Mouse (Mus musculus) gastrocnemius, adult 2 months (tissue): ENCODE measurements around the gene Col9a3. TPM values are rescaled to one million over a fixed set of nuclear protein-coding genes. Genes with fewer than 3 reads are reported as not detected.

Source experiments
- DNase-seq: peaks from one replicate; pipeline ENCODE4 v3.0.0; 2022
- H3K27ac ChIP-seq: fragments of 200-600 bp; 2 replicates; pipeline ENCODE4 v1.8.1; 2022; ENCODE audit warnings: mild to moderate bottlenecking
- H3K4me3 ChIP-seq: fragments of 200-600 bp; 2 replicates; pipeline ENCODE4 v1.8.1; 2022; ENCODE audit warnings: mild to moderate bottlenecking, moderate library complexity
- CTCF ChIP-seq: fragments of 200-600 bp; IDR thresholded peaks from 2 replicates; pipeline ENCODE4 v1.8.1; 2022; ENCODE audit warnings: antibody characterized with exemption, mild to moderate bottlenecking, moderate library complexity
- intact Hi-C: fragments of 180-260 bp; cut with DNase I; formaldehyde crosslinking; loops from one replicate; pipeline ENCODE4 v1.15.1; 2025
- long read RNA-seq, 2 experiments: library from polyadenylated mRNA; stranded (forward); transcript quantifications; one replicate each; pipeline ENCODE4 v2.0.0; 2021
- total RNA-seq, 2 experiments: library from RNA; stranded (reverse); gene quantifications; 2 replicates each; pipeline ENCODE4 v1.2.3; 2021

Gene Col9a3
- total RNA-seq, result not detected
- long read RNA-seq, experiment 1, result 0 reads
- long read RNA-seq, experiment 2, result 0 reads

GRCm38 (mm10) chr2:180597490-180597889, at the start of gene Col9a3:
Gene Col9a3, plus strand, starts transcription at chr2:180597790.
- intact Hi-C loops, result no loop called here
- Histone ChIP-seq H3K27ac (no peak within 1 kb of the TSS), H3K4me3 (no peak within 1 kb of the TSS; the same call in 1 of the 2 replicates)
- no peak for TF ChIP-seq CTCF
- no peak for DNase-seq

- TF ChIP-seq CTCF, result no peak
- no peak overlapping the region for H3K27ac ChIP-seq
- H3K4me3 ChIP-seq, result no peak overlapping the region
- no peak for DNase-seq
- intact Hi-C loops, result no loop called here
These were observed 45.2 kb upstream of the Col9a3 start for GRCm38 (mm10) chr2:180552340-180552739.

DNA sequence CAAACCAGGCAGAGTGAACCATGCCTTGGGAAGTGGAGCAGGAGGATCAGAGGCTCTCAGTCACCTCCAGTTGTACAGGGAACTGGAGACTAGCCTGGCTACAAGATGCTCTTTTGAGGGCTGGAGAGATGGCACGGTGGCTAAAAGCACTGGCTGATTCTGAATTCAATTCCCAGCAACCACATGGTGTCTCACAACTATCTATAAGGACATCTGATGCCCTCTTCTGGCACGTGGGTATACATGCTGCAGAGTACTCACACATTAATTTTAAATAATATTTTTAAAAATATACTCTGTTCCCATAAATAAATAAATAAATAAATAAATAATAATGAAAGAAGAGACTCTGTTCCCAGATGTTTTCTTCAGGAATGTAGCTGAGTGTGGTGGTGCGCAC, 42.4 kb upstream of the Col9a3 start:
- TF ChIP-seq CTCF, result peak; percentile 28; the same call in 1 of the 2 replicates
- intact Hi-C loops, result no loop called here
- H3K4me3 ChIP-seq, result no peak overlapping the region
- no peak for DNase-seq
- H3K27ac ChIP-seq, result no peak overlapping the region

- no peak for TF ChIP-seq CTCF
- Histone ChIP-seq H3K4me3 (no peak overlapping the region), H3K27ac (no peak overlapping the region)
- DNase-seq, result no peak
- intact Hi-C loops, result no loop called here
These were observed 41.1 kb upstream of the Col9a3 start for GRCm38 (mm10) chr2:180556470-180556869.

DNA sequence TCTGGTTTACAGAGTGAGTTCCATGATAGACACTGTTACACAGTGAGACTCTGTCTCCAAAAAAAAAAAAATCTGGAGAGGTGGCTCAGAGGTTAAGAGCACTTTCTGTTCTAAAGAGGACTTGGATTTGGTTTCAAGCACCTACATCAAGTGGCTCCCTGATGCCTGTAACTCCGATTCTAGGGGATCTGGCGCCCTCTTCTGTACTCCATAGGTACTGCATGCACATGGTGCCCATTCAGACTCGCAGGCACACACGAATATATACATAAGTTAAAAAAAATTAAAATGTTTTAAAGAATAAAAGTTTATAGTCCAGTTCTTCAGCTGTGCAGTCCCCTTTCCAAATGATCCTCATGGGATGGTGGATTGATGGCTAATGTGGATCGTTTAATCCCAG, 37.3 kb upstream of the Col9a3 start:
- intact Hi-C loops, result loop anchor here (5.0 kb wide), 1 partner anchor 88 kb away; no protein-coding TSS in a partner anchor
- DNase-seq, result no peak

GRCm38 (mm10) chr2:180562146-180562545, 35.4 kb upstream of the Col9a3 start:
- intact Hi-C loops, result loop anchor here (5.0 kb wide), 1 partner anchor 90 kb away; no protein-coding TSS in a partner anchor
- no peak overlapping the region for H3K4me3 ChIP-seq
- no peak overlapping the region for H3K27ac ChIP-seq
- TF ChIP-seq CTCF, result no peak
- DNase-seq, result no peak

More for the DNA sequence above, 37.3 kb upstream of the Col9a3 start:
- Histone ChIP-seq H3K4me3 (no peak overlapping the region), H3K27ac (no peak overlapping the region)
- TF ChIP-seq CTCF, result peak; percentile 60

DNA sequence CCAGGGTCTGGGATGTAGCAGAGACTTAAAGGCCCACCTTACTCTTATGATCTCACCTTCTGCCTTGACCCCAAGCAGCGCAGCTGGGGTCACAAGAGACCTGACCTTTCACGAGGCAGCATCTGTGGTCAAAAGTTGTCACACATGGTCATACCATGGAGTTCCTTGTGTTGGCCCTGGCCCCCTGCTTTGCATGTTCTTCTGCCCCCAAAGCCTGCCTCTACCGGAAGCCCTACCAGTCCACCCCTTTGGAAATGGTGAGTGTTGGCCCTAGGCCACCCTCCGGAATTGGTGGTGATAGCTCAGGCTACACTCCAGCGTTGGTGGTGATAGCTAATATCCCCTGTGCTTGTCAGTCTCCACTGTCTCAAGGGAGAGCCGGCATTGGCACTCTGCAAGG, 34.3 kb upstream of the Col9a3 start:
- no peak for TF ChIP-seq CTCF
- intact Hi-C loops, result loop anchor here (5.0 kb wide), 1 partner anchor 91 kb away; no protein-coding TSS in a partner anchor
- Histone ChIP-seq H3K4me3 (no peak overlapping the region), H3K27ac (no peak overlapping the region)
- DNase-seq, result no peak

GRCm38 (mm10) chr2:180563841-180564240, 33.7 kb upstream of the Col9a3 start:
- Histone ChIP-seq H3K4me3 (no peak overlapping the region), H3K27ac (no peak overlapping the region)
- TF ChIP-seq CTCF, result no peak
- intact Hi-C loops, result loop anchor here (5.0 kb wide), 1 partner anchor 92 kb away; no protein-coding TSS in a partner anchor
- DNase-seq, result no peak

DNA sequence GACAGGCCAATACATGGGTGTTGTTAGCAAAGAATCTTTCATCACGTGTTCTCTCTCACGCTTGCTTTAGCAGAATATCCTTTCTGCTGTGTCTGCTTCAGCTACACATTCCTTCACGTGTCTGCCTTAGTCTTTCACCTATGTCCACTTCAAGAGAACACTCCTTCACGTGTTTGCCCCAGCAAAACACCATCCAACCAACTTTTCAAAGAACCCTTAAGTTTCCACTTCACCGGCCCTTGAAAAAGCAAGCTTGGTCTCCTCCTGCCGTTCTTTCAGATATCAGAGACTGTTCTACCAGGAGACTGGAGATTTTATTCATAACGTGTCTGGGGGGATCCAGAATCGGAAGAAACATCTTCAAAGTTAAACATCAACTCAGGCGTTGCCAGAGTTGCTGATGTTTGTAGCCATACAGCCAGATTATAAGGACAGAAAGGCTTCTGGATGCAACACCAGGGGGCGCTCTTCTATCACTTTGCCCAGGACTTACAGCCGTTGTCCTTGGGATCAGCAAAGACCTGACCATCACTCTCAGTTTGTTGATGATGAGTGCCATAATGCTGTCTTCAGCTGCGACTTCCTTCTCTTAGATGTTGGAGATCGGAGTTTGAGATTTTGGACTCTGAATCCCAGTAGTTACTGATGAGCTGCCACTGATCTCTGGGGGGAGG, 31.2 kb upstream of the Col9a3 start:
- TF ChIP-seq CTCF, result peak; percentile 81
- H3K4me3 ChIP-seq, result no peak overlapping the region
- no peak overlapping the region for H3K27ac ChIP-seq
- intact Hi-C loops, result loop anchor here (1.0 to 5.0 kb wide), 2 partner anchors 12 to 181 kb away; no protein-coding TSS in a partner anchor
- peak; percentile 63 for DNase-seq

DNA sequence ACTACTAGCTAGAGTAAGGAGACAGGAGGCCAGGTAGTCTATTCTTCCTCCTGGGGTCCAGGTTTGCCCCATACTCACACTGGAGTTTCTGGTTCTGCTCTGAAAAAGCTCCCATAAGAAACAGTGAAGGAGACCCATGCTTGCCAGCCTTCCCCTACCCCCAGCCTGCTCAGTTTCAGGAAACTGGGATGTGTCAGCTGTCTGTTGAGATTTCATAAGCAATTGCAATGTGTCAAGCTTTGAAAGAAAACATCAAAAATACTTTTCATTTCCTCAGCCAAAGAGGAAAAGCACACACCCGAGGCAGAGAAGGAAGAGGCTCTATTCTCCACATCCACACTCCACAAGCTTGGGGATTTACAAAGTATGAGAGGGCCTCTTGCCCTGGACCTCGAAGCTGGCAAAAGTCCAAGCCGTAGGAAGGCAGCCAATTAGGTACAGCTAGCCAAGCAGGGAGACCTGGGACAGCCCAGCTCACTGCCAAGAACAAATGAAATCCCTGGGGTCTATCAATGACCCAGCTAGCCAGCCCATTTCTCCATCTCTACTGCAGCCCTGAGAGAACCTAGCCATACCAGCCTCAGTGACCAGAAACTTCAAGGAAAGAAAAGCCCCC, 28.5 kb upstream of the Col9a3 start:
- Histone ChIP-seq H3K4me3 (no peak overlapping the region), H3K27ac (no peak overlapping the region)
- no peak for TF ChIP-seq CTCF
- intact Hi-C loops, result loop anchor here (5.0 kb wide), 1 partner anchor 178 kb away; no protein-coding TSS in a partner anchor
- DNase-seq, result peak; percentile 76

GRCm38 (mm10) chr2:180576482-180576881, 21.1 kb upstream of the Col9a3 start:
- DNase-seq, result no peak
- Histone ChIP-seq H3K27ac (no peak overlapping the region), H3K4me3 (no peak overlapping the region)
- no peak for TF ChIP-seq CTCF
- intact Hi-C loops, result loop anchor here (10.0 kb wide), 1 partner anchor 222 kb away; no protein-coding TSS in a partner anchor

GRCm38 (mm10) chr2:180578686-180579085, 18.9 kb upstream of the Col9a3 start:
- peak; percentile 77 for DNase-seq
- Histone ChIP-seq H3K27ac (no peak overlapping the region), H3K4me3 (no peak overlapping the region)
- peak; percentile 95 for TF ChIP-seq CTCF
- intact Hi-C loops, result loop anchor here (1.0 to 10.0 kb wide), 3 partner anchors 12 to 224 kb away; no protein-coding TSS in a partner anchor

DNA sequence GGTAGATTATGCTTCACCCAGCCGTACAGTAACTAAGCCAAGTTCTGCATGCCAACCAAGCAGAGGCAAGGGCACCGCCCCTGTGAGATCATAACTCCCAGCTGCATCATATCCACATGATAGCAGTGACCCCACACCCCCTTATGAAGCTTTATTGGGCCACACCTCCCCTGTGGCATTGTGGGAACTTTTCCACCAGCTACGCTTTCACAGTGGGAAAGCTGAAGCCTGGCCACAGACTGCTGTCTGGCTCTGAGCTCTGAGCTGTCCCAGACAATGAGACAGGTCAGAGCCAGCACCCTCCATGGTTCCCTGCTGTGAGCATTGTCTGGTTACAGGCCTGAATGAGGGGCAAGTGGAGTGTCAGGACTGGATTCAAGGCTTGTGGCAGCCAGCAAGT, 16.6 kb upstream of the Col9a3 start, which contains the start of gene Mrgbp:
Gene Mrgbp, plus strand, starts transcription at position 303 of the 400 bp plus-strand sequence.
- no peak within 1 kb of the TSS for H3K4me3 ChIP-seq
- DNase-seq, result no peak
- no peak for TF ChIP-seq CTCF
- peak within 1 kb of the TSS; percentile 98; the same call in 1 of the 2 replicates for H3K27ac ChIP-seq
- intact Hi-C loops, result loop anchor here (5.0 to 10.0 kb wide), 2 partner anchors 166 to 306 kb away; partner anchors contain the start of gene Cables2
